Mouse (Mus musculus): ENCODE results near the gene Guca1b.
"Not testable (repeated sequence)": the region's sequence is repeated elsewhere in the genome, so short reads cannot be mapped to it uniquely, and the experiment has no call there.

Gene Guca1b

GRCm38 (mm10) chr17:47409897-47410861 lies 25.0 kb downstream of the Guca1b start:
- DNase-seq (ENCODE audit: low spot score), result not testable (repeated sequence)

GRCm38 (mm10) chr17:47420195-47420594 lies 35.0 kb downstream of the Guca1b start:
- DNase-seq (ENCODE audit: low spot score), result no peak

DNA sequence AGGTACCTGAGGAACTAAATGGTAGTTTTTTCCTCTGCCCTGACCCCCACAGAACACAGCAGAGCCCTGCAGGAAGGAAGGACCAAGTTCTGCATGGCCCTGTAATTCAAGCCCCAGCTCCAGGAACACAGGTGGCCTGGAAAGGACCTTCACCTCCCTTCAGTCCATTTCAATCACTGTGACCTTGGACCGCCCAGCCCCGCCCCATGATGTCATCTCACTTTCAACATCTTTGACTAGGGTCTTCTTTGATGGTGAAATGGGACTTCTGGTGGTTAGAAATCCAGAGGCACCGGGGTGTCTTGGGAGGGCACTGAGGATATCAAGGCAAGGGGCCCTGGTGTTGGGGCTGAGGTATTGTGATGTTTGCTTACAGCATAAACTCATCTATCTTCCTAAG lies 36.4 kb downstream of the Guca1b start:
- no peak for DNase-seq (ENCODE audit: low spot score)

DNA sequence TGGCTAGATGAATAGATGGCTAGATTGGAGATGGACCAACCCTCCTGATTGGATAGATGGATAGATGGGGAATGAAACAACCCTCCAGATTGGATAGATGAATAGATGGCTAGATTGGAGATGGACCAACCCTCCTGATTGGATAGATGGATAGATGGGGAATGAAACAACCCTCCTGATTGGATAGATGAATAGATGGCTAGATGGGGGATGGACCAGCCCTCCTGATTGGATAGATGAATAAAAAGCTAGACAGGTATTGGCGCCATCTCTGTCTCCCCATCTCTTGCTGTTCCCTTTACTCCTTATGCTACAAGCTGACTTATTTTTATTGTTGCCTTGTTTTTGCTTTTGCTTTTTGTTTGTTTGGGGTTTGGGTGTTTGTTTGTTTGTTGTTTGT lies 37.4 kb downstream of the Guca1b start:
- DNase-seq (ENCODE audit: low spot score), result not testable (repeated sequence)

- DNase-seq (ENCODE audit: low spot score), result no peak
These were observed 39.0 kb downstream of the Guca1b start for GRCm38 (mm10) chr17:47424186-47424585.

DNA sequence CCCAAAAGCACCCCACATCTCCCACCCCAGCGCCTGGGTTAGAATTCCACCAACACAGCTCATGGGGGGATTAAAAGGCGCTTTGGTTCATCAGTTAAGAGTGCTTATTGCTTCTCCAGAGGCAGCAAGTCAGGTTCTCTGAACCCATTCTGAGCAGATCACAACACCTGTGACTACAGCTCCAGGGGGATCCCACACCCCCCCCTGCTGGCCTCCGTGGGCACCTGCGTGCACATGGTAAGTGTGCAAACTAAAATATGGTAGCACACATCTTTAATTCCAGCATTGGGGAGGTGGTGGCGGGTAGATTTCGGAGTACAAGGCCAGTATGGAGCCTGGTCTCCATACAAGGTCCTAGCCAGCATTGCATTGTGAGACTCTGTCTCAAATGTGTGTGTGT lies 42.1 kb downstream of the Guca1b start:
- DNase-seq (ENCODE audit: low spot score), result no peak

DNA sequence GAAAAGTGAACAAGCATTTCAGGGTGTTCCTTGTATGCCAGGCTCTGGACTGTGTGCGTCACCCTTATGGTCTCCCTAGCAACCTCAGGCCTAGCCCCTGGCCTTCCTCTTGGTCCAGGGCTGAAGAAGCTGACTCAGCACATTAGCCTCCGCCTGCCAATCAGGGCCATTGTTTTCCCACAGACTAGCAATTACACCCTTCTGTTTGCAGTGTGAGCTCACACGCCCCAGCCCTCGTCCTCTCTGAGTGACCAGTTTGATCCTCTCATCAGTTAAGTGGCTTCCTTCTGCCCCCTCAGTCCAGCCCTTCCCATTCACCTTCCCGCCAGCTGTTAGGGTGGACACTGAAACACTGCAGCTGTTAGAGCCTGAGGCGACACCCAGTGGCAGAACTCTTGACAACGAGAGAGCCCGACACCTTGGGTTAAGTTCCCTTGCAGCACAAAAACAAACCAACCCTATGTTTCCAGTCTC lies 43.7 kb downstream of the Guca1b start:
- DNase-seq (ENCODE audit: low spot score), result no peak

DNA sequence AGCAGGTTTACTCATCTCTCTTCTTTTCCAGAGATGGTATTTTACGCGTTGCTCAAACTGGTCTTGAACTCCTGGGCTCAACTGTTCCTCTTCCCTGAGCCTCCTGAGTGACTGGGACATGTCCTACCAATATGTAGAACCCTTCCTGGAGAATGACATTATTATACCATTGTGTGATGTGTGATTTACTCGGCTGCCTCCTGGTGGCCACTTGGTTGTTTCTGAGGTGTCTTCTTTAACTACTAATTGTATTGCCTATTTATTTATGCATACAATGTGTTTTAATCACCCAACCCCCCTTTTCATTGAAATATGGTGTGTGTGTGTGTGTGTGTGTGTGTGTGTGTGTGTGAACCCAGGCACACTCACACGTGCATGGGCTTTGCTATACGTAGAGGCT lies 45.6 kb downstream of the Guca1b start:
- DNase-seq (ENCODE audit: low spot score), result no peak

DNA sequence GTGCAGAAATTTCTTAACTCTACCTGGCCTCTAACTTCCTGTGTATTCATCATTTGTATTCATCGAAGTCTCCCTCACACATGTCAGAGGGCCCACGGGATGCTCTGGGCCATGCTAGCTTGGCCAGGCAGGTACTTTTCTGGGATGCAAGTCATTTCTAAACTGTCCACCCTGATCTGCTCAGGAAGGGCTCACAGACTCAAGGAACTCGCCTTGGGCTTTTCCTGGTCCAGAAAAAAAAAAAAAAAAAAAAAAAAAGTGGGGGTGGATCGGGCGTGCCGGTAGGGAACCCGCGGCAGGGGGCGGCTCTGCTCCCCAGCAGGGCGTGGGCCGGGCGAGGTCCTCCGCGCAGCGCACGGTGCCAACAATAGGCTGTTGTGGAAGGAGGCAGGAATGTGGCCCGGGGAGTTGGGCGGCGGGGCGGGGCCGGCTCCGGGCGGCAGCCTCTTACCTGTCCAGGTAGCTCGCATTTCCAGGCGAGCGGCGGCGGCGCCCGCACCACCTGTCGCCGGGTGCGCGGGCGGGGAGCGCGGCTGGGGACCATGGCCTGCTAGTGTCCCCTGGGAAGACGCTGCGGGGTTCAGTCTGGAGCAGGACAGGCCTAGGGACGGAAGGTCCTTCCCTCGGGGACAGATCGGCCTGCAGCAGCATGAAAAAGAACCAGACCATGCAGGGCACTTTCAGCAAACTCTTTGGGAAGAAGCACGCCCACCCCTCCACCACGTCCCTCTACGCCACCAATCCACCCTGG lies 51.1 kb downstream of the Guca1b start, which contains the start of gene AI661453:
TSS of gene AI661453 (plus strand) at position 460 of the 751 bp plus-strand sequence.
- peak; percentile 35 for DNase-seq (ENCODE audit: low spot score)

GRCm38 (mm10) chr17:47436907-47437547 lies 51.8 kb downstream of the Guca1b start, which contains the start of gene 1700001C19Rik:
Gene 1700001C19Rik, minus strand, starts transcription at chr17:47437376.
- DNase-seq (ENCODE audit: low spot score), result no peak

DNA sequence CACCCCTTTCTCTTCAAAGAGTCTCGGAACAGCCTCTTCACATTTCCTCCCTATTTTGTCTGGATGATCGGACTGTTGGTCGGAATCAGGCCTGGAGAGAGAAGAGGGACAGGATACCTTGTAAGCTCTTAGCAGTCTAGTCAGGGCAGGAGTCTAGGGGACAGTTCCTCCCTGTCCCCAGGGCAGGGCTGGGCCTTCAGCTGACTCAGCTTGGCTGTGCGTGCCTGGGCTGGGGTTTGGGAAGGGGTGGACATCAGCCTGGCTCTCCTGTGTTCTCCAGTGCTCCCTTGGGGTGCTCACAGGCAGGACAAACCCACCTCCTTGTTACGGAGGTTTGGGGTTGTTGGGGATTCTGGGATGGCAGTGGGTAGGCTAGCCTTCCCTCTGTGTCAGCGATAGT lies 53.4 kb downstream of the Guca1b start:
- DNase-seq (ENCODE audit: low spot score), result no peak

DNA sequence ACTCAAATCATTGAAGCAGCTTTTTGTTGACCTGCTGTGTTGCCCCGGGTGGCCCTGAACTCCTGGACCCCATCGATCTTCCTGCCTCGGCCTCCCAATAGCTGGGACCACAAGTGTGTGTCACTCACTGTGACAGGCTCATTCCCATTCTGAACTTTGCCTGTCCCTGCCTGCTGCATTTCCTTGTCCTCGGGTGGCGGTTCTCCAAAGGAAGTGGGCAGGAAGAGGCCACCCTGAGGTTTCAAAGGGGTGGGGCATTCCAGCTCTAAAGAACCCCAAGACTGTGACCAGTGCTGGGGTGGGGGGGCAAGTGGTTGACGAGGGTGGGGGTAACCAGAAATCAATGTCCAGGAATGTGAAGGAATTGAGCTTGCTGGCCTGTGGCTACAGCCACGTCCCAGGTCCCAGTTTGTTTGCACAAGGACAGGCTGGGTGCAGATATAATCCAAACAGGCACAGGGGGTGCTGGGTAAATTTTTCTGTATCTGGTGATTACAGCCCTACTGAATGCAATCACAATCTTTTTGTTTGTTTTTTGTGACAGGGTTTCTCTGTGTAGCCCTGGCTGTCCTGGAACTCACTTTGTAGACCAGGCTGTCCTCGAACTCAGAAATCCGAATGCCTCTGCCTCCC lies 54.3 kb downstream of the Guca1b start:
- no peak for DNase-seq (ENCODE audit: low spot score)

DNA sequence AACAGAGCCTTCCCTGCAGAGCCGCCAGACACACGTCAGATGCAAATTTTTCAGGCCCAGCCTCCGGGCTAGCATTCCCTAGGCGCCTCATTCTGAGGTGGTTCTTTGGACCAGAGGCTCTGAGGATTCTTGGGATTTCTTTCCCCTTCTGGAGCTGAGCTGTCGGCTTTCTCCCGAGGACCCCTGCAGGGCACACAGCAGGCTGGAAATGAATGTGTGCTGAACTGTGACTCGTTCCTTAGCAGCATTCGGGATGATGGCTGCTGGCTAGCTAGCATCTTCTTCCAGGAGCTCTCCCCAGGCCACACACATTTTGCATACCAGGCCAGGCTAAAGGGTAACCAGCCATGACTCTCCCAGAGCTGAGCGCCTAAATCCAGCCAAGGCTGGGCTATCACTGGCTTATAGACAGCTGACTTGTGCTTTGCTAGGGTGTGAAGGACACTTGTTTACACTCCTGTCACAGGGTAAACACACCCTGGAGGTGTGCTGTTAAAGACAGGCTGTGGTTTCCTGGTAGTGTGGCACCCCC lies 55.2 kb downstream of the Guca1b start:
- DNase-seq (ENCODE audit: low spot score), result no peak

DNA sequence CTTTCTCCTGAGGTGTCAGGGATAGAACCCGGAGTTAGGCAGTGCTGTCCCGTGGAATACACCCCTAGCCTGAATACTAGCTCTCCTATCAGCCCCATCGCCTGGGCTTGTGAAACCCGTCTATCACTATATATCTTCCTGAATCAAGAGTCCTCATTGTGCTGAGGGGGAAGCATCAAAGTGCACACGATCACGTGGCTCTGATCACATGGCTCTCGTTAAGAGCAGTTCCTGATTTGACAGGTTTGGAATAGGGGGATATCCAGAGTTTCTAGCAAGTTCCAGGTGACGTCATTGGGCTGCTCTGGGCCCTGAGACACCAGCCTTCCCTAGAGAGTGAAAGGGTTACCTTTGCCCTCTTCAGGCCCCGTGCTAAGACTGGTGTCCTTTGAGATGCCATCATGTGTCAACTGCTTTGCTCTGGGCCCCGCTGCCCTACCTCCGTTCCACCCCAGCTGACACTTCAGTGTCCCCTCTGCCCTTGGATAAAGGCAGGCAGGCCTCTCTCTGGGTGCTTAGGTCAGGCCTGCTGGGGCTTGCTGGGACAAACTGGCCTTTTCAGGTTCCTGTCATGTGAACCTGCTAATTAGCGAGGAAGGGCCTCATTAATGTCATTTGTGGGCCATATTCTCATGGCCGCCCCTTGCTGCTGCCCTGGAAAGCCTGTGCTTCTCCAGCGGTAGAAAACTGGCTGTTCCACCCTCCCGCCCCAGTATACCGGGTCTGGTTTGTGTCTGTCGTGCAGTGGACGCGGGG lies 56.3 kb downstream of the Guca1b start:
- DNase-seq (ENCODE audit: low spot score), result no peak

DNA sequence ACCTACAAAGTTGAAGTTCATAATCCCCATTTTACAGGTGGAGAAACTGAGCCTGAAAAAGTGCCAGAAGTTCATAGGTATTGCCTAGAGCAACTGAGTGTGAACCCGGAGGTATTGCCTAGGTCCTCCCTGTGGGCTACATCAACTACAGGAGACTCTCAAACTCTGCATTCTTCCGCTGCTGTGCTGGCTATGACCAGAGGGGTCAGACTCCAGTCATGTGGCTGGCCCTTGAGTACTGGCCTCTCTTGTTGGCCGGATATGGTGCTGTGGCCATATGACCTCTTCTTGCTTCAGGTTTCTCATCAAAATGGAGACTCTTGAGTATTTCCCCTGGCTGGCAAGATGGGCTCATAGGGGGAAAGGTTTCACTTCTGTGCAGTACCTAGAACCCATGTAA lies 57.1 kb downstream of the Guca1b start:
- DNase-seq (ENCODE audit: low spot score), result no peak
